Mouse (Mus musculus) forebrain, embryonic 16.5 days (tissue): Measurements from ENCODE around the gene Tll2. TPM values are rescaled to one million over a fixed set of nuclear protein-coding genes. Genes with fewer than 3 reads are reported as not detected.

ENCODE experiments used
- ATAC-seq: fragments of 200-750 bp; cut with Nextera tagmentation; 2 replicates; pipeline ENCODE4 v1.8.0; 2017; ENCODE audit warnings: mild to moderate bottlenecking, moderate library complexity
- H3K27ac ChIP-seq: fragments of 300-500 bp; sonication (generic); 2 replicates; pipeline ENCODE4 v1.5.1; 2014; ENCODE audit warnings: low read length, control low read depth
- H3K27me3 ChIP-seq: fragments of 300-500 bp; sonication (generic); replicated peaks from 2 replicates; pipeline ENCODE4 v1.6.1; 2014; ENCODE audit warnings: low read length; ENCODE audit not compliant: control insufficient read depth, insufficient read depth
- H3K36me3 ChIP-seq: fragments of 300-500 bp; sonication (generic); 2 replicates; pipeline ENCODE4 v1.6.1; 2014; ENCODE audit not compliant: control insufficient read depth, insufficient read depth
- H3K4me1 ChIP-seq: fragments of 300-500 bp; sonication (generic); replicated peaks from 2 replicates; pipeline ENCODE4 v1.6.1; 2014; ENCODE audit warnings: low read length; ENCODE audit not compliant: control insufficient read depth, insufficient read depth
- H3K4me2 ChIP-seq: fragments of 300-500 bp; sonication (generic); 2 replicates; pipeline ENCODE4 v1.6.1; 2014; ENCODE audit warnings: mild to moderate bottlenecking, low read length, control low read depth
- H3K4me3 ChIP-seq: fragments of 300-500 bp; sonication (generic); replicated peaks from 2 replicates; pipeline ENCODE4 v1.5.1; 2014; ENCODE audit warnings: mild to moderate bottlenecking, low read length, control low read depth
- H3K9ac ChIP-seq: fragments of 300-500 bp; sonication (generic); replicated peaks from 2 replicates; pipeline ENCODE4 v1.6.1; 2014; ENCODE audit warnings: low read depth, low read length, control low read depth
- H3K9me3 ChIP-seq: fragments of 300-500 bp; sonication (generic); 2 replicates; pipeline ENCODE4 v1.6.1; 2016; ENCODE audit warnings: low read length; ENCODE audit not compliant: control insufficient read depth
- WGBS: fragments of 180-500 bp; shearing (Covaris S2); extraction: QIAGEN DNeasy Blood & Tissue Kit; methylation state at CpG from one replicate; pipeline ENCODE4 v1.1.7; 2014; 5-methylcytosine and 5-hydroxymethylcytosine counted together
- polyA plus RNA-seq: library from polyadenylated mRNA; unstranded; fragments of >200 nt; fragmentation: Nextera tagmentation; extraction: Ambion mirVana; gene quantifications from 2 replicates; pipeline ENCODE4 v1.2.1, GENCODE M21; 2015

Gene Tll2
- polyA plus RNA-seq = 0.61 and 0.67 TPM in 2 replicates

DNA sequence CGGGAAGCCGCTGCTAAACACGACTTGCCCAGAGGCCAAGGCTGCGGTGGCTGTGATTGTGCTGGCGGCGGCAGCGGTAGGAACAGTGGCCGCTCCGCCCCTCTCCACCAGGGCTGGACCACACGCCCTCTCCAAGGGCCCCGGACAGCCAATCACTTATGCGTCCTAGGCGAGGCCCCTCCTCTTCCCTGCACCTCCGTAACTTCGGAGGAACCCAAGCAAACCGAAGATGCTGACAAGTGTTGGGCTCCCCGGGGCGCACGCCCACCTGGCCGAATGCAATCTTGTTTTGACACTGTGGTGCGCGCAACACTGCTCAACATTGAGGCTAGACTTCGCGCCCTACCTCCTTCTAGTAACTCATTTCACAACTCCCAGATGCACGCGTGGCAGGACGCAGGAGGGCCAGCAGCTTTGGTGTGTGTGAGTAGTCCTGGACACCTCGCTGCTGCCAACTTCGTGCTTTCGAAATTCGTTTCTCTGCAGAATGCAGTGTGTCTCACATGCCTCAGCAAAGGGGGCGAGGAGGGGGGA, at the start of gene Tll2:
TSS of gene Tll2 (minus strand) at position 25 of the 534 bp plus-strand sequence.
- Histone ChIP-seq H3K9me3 (no peaks in the 10 kb centered on the region), H3K9ac (peak within 1 kb of the TSS; percentile 53), H3K27ac (no peak within 1 kb of the TSS), H3K27me3 (peaks cover 19% of the 10 kb centered on the region), H3K4me1 (peaks cover 18% of the 10 kb centered on the region), H3K4me3 (peak within 1 kb of the TSS; percentile 44), H3K4me2 (peak within 1 kb of the TSS; percentile 82), H3K36me3 (no peaks in the 10 kb centered on the region)
- under 1% methylated on average over 32 of the region's 32 CpGs for WGBS
- ATAC-seq = peak; percentile 92

DNA sequence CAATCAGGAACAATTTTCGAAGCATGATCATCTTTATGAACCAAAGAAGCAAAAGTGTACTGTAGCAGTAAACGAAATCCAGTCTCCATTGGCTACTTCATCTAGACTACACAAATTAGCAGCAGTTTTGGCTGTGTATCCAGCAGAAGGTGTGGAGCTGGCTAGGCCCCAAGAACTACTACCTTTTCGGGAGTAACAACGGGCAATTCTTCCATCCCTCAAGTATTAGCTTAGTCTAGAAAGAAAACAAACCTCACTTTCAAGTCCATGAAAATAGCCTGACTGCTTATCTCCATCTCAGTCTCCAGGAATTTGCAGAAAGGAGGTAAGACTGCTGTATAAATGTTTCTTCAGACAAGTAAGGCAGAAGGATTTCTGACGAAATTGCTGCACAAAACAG, 47.9 kb upstream of the Tll2 start:
- no peak for ATAC-seq
- Histone ChIP-seq H3K27me3 (no peaks in the 10 kb centered on the region), H3K9ac (no peak overlapping the region), H3K4me1 (no peaks in the 10 kb centered on the region), H3K36me3 (no peaks in the 10 kb centered on the region; the same call in 1 of the 2 replicates), H3K4me2 (no peak overlapping the region), H3K27ac (no peak overlapping the region), H3K9me3 (no peaks in the 10 kb centered on the region), H3K4me3 (no peak overlapping the region)
- WGBS = 80% methylated on average over 5 of the region's 5 CpGs

DNA sequence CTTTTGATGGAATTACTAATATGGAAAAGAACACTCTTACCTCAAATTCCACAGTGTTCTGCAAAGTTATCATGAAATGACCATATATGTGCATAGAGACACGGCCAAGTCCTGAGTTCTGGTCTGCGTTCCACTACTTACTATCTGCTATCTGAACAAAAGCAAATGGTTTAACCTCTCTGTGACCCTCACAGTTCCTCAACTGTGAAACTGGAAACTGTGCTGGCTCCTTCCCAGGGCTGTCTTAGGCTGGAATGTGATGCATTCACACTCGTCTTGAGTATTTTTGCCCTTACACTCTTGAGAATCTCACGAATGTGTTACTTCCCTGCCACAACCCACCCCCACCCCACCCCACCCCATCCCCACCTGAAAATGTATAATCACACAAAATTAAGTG, 42.3 kb upstream of the Tll2 start:
- Histone ChIP-seq H3K9me3 (no peaks in the 10 kb centered on the region), H3K27me3 (no peaks in the 10 kb centered on the region), H3K27ac (no peak overlapping the region), H3K4me1 (no peaks in the 10 kb centered on the region), H3K36me3 (peaks cover 4% of the 10 kb centered on the region), H3K4me2 (no peak overlapping the region), H3K4me3 (no peak overlapping the region), H3K9ac (no peak overlapping the region)
- 72% methylated on average over 4 of the region's 4 CpGs for WGBS
- ATAC-seq = no peak

DNA sequence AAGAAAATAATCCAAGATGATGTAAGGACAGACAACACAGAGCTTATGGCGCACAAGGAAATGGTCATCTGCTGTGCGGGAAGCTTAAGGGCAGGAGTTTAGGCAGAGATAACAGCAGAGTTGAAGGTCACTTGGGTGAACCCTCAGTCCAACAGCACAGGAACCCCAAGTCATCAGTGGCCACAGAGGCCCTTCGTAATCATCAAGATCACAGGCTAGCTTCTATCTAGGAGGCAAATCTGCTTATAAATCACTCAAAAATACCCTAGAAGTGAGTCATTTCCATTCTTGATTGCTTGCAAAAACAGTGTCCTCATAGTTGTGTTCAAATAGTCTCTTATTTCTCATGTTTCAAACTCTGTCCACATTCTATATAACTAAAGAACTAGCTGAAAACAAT, 41.6 kb upstream of the Tll2 start:
- Histone ChIP-seq H3K27ac (no peak overlapping the region), H3K36me3 (peaks cover 4% of the 10 kb centered on the region; the same call in 1 of the 2 replicates), H3K9me3 (no peaks in the 10 kb centered on the region), H3K9ac (no peak overlapping the region), H3K4me2 (no peak overlapping the region), H3K4me1 (no peaks in the 10 kb centered on the region), H3K27me3 (no peaks in the 10 kb centered on the region), H3K4me3 (no peak overlapping the region)
- ATAC-seq = no peak
- 96% methylated on average over 3 of the region's 3 CpGs for WGBS

DNA sequence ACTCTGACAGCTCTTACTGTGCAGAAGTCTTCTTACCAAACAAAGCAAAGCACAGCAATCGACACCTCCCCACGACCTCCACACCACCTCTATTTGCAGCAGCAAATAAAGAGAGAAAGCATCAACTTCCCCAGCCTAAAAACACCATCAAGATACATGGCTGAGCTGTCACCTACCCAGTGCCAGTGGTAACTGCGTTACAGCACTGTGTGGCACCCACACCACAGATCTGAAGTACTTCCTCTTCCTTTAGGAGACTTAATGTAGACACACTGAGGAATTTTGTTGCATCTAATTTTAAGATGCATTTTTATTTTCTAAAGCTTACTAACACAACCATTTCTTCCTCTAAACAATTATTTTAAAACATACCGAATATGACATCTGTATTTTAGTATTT, 39.6 kb upstream of the Tll2 start:
- Histone ChIP-seq H3K4me1 (no peaks in the 10 kb centered on the region), H3K9me3 (no peaks in the 10 kb centered on the region), H3K9ac (no peak overlapping the region), H3K4me3 (no peak overlapping the region), H3K27me3 (no peaks in the 10 kb centered on the region), H3K36me3 (peaks cover 8% of the 10 kb centered on the region), H3K27ac (no peak overlapping the region), H3K4me2 (no peak overlapping the region)
- WGBS = 91% methylated on average over 4 of the region's 4 CpGs
- ATAC-seq = no peak

GRCm38 (mm10) chr19:41244581-41244980, 37.9 kb upstream of the Tll2 start:
- Histone ChIP-seq H3K9me3 (no peaks in the 10 kb centered on the region), H3K4me1 (no peaks in the 10 kb centered on the region), H3K27ac (no peak overlapping the region), H3K4me2 (no peak overlapping the region), H3K36me3 (peaks cover 10% of the 10 kb centered on the region), H3K27me3 (no peaks in the 10 kb centered on the region), H3K4me3 (no peak overlapping the region), H3K9ac (no peak overlapping the region)
- ATAC-seq = 0 out of 2 replicates have a peak, but pooled peaks have one; percentile 20
- WGBS = 63% methylated on average over 6 of the region's 6 CpGs

DNA sequence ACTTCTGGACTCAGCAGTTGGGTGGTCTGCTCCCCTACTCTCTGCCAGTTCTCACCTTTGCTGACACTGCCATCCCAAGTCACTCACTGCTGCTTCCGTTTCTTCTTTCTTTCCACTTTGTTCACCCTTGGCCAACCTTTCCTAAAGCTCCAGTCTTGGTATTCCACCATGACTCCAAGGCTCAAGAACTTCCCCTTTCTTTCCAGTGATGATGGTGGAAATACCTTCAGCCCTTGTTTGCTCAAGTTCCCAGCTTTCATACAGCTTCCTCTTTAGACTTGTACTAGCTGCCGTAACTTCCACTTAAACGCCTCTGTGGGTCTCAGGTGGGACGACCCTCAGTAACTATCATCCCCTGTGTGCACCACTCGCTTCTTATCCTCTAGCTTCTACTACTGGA, 35.4 kb upstream of the Tll2 start:
- WGBS = 96% methylated on average over 5 of the region's 5 CpGs
- Histone ChIP-seq H3K27ac (no peak overlapping the region), H3K36me3 (peaks cover 15% of the 10 kb centered on the region), H3K4me1 (no peaks in the 10 kb centered on the region), H3K4me2 (no peak overlapping the region), H3K9ac (no peak overlapping the region), H3K27me3 (no peaks in the 10 kb centered on the region), H3K9me3 (no peaks in the 10 kb centered on the region), H3K4me3 (no peak overlapping the region)
- no peak for ATAC-seq

DNA sequence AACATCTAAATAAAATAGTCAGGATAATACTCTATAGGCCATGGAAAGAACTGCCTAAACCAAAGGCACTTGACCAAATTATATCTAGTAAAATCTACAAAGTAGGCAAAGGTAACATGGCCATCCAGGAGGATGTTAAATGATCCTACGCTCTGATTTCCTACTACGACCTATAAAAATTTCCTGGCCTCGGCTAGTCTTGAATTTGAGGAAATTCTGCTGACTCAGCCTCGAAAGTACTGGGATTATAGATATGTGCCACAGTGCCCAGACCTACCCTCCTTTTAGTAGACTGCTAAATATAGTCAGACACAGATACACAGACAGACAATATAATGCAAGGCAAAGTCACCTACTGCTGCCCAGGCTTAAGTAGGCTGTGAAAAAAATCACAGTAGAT, 27.1 kb upstream of the Tll2 start:
- H3K27ac ChIP-seq = no peak overlapping the region
- H3K4me1 ChIP-seq = no peaks in the 10 kb centered on the region
- no peak overlapping the region for H3K4me3 ChIP-seq
- H3K36me3 ChIP-seq = peaks cover 27% of the 10 kb centered on the region
- H3K9ac ChIP-seq = no peak overlapping the region
- H3K9me3 ChIP-seq = no peaks in the 10 kb centered on the region
- H3K27me3 ChIP-seq = no peaks in the 10 kb centered on the region
- no peak overlapping the region for H3K4me2 ChIP-seq
- WGBS = 96% methylated on average over 4 of the region's 4 CpGs
- no peak for ATAC-seq

DNA sequence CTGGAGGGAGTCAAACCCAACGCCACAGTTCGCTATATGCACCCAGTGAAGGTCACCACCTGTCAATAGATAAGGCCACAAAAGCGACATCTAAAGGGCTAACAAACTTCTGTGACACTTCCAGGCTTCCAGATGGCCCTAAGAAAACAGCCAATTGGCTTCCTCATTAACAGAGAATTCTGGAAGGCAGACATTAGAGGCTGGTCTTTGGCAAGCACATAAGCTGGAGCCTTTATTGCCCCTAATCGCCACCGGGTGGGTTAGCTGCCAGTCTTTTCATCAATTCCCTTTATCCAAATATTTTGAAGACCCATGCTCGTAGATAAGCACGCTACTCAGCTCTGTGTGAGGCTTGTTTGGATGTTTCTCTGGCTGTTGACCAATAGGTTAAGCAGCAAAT, 1.7 kb upstream of the Tll2 start:
- no peaks in the 10 kb centered on the region for H3K9me3 ChIP-seq
- H3K36me3 ChIP-seq = no peaks in the 10 kb centered on the region; the same call in 1 of the 2 replicates
- H3K27me3 ChIP-seq = peaks cover 12% of the 10 kb centered on the region
- H3K4me1 ChIP-seq = peaks cover 18% of the 10 kb centered on the region
- H3K27ac ChIP-seq = no peak overlapping the region
- ATAC-seq = no peak; the same call in 1 of the 2 replicates
- no peak overlapping the region for H3K4me2 ChIP-seq
- H3K9ac ChIP-seq = no peak overlapping the region
- H3K4me3 ChIP-seq = no peak overlapping the region
- 33% methylated on average over 7 of the region's 7 CpGs for WGBS
